Mouse (Mus musculus) lung, adult 2 months (tissue): ENCODE data around the gene Gm37240.

Experiments used
- CTCF ChIP-seq: fragments of 200-500 bp; IDR thresholded peaks from 2 replicates; pipeline ENCODE4 v1.5.1; 2011; ENCODE audit warnings: mild to moderate bottlenecking, low read length, control low read depth; ENCODE audit not compliant: insufficient read depth
- POLR2A ChIP-seq: fragments of 200-500 bp; IDR thresholded peaks from 2 replicates; pipeline ENCODE4 v1.6.1; 2011; ENCODE audit warnings: low read depth, mild to moderate bottlenecking, control low read depth, low read length, borderline replicate concordance; ENCODE audit errors: extremely low read depth

DNA sequence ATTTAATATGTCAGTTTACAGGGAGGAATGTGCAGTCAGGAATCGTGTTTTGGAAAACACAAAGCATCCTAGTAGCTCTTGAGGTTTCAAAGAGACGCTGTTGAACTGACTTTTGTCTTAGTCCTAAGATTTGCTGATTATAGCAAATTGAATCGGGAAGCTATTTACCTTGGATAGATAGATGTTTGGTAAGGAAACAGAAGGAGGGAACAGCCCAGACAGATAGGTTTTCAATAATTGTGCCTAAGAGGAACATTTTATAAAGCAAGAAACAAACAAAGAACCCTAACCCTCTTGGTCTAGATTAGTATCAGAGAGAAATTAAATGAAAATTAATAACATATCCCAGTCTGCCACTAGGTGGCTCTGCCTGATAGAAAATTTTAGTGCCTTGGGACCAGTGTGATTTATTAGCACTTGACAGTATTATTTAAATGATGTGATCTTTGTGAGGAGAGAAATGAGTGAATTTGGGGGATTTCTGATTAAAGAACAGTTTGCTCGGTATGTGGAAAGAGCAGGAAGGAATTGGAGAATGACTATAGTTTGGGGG, 1194.6 kb downstream of the Gm37240 start:
- TF ChIP-seq CTCF: peak; percentile 12; the same call in 1 of the 2 replicates
- no peak for TF ChIP-seq POLR2A
